Mouse (Mus musculus) erythroid progenitor cell, adult 5-6 weeks (primary cell): ENCODE measurements around the gene Olfr1338. TPM values are rescaled to one million over a fixed set of nuclear protein-coding genes. Genes with fewer than 3 reads are reported as not detected.
"Not testable (repeated sequence)": the region's sequence is repeated elsewhere in the genome, so short reads cannot be mapped to it uniquely, and the experiment has no call there.

Experiments used
- ATAC-seq: replicated peaks from 2 replicates; pipeline ENCODE4 v1.8.0; 2016; ENCODE audit warnings: moderate number of reproducible peaks, mild to moderate bottlenecking, moderate TSS enrichment, inconsistent platforms; ENCODE audit not compliant: poor library complexity, low FRiP score, severe bottlenecking
- total RNA-seq, 2 experiments: library from RNA; stranded (forward) in 1 of 2; stranded (reverse) in 1 of 2; fragments of 150-400 nt in 1 of 2; fragments of 186-747, 209-891 nt in 1 of 2; gene quantifications; 2 replicates each; pipeline versions ENCODE4 v1.2.3 to v1.2.4; 2015 to 2017; ENCODE audit warnings: low replicate concordance in 2 of 2

The Olfr1338 gene
- total RNA-seq (2015; ENCODE audit: low replicate concordance) (not detected in 2 replicates), total RNA-seq (2017; ENCODE audit: low replicate concordance) (not detected in 2 replicates)

- ATAC-seq, result no peak
Measured at GRCm38 (mm10) chr4:118758637-118759036, at the start of gene Olfr1338. Gene Olfr1338 (minus strand): TSS chr4:118758737.

DNA sequence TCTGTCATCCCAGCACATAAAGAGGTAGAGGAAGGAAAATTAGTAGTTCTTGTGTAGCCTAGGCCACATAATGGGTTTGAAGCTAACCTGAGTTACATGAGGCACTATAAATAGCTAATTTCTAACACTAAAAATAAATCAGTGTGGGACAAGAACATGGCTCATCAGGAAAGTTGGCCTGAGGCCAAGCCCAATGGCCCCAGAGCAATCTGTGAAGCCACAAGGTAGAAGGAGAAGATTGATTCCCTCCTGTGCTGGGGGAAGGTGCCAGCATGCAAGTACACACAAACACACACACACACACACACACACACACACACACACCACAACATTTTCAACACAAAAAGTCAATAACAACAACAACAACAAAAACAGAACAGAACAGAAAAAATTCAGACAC, 34.3 kb upstream of the Olfr1338 start:
- not testable (repeated sequence) for ATAC-seq

- no peak for ATAC-seq
Measured at GRCm38 (mm10) chr4:118782486-118782885, 23.9 kb upstream of the Olfr1338 start, which contains the start of gene Olfr1337. Gene Olfr1337 (minus strand): TSS chr4:118782586.

GRCm38 (mm10) chr4:118741881-118742280, 16.7 kb downstream of the Olfr1338 start:
- no peak for ATAC-seq

GRCm38 (mm10) chr4:118740988-118741698, 17.4 kb downstream of the Olfr1338 start:
- no peak for ATAC-seq

DNA sequence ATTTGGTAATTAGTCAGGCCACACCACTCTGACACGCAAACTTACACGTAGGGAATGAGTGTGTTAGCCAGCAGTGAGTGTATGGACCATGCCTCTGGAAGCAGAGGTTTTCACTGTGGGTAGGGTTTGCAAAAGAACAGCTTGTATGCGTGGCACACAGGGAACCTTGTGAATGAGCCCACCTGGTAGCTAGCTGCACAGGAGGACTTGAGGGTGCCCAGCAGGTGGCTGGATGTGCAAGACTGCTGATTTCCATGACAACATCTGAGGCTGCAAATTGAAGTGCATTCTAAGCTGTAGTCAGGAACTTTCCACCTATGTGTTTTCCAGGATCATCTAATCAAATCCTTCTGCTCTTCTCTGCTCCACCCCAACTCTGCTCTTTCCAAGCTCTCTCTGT, 19.0 kb downstream of the Olfr1338 start:
- no peak for ATAC-seq

GRCm38 (mm10) chr4:118731875-118732274, 26.7 kb downstream of the Olfr1338 start, which contains the start of gene Olfr1339:
Gene Olfr1339 (plus strand): TSS chr4:118732175.
- no peak for ATAC-seq

GRCm38 (mm10) chr4:118721742-118722483, 36.6 kb downstream of the Olfr1338 start:
- no peak for ATAC-seq

GRCm38 (mm10) chr4:118719838-118720237, 38.7 kb downstream of the Olfr1338 start, which contains the start of gene Olfr1340:
Gene Olfr1340 (plus strand): TSS chr4:118720138.
- ATAC-seq, result no peak

DNA sequence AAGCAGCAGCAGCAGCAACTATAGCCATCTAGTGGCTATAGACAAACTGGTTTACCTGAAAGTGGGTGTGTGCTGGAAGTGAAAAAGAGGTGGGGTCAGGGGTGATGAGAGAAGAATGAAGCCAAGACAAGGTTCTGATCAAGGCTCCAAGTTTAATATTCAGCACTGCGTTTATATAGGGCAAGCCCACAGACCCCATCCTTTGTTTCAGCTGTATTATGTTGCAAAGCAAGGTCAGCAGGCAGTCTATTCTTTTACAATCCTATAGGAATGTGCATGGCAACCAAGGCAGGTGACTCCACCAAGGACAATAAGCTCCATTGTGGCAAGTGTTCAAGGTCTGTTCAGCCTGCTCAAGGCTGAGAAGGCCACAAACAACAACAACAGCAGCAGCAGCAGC, 46.9 kb downstream of the Olfr1338 start:
- no peak for ATAC-seq

DNA sequence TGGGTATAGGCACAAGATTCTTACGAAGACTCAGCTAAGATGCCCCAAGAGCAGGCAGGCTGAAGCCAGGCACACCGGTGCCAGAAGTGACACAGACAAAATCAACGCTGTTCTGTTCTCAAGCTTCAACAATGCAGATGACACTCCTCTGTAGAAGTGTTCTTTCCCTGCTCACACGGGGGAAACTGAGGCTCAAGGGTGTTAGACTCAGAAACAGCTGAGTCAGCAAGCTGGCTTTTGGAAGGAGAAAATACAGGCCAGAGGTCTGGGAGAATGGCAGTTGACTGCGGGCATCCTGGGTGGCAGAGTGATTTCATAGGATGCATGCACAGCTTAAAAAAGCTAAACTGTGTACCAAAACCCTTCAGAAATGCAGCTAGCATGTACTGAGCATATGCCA, 50.5 kb downstream of the Olfr1338 start:
- ATAC-seq, result no peak

- no peak for ATAC-seq
Measured at GRCm38 (mm10) chr4:118703223-118703622, 55.3 kb downstream of the Olfr1338 start, which contains the start of gene Olfr1341. Gene Olfr1341 (plus strand): TSS chr4:118703523.

Other genes starting within 250 kb of the Olfr1338 start
- gene 2610528J11Rik, start 231.7 kb downstream of the Olfr1338 start, total RNA-seq (2015; ENCODE audit: low replicate concordance), result not detected in 2 replicates
- gene 2610528J11Rik, start 231.7 kb downstream of the Olfr1338 start, total RNA-seq (2017; ENCODE audit: low replicate concordance), result not detected in 2 replicates
- gene Tmem125, start 214.7 kb downstream of the Olfr1338 start, total RNA-seq (2015; ENCODE audit: low replicate concordance), result not detected in 2 replicates
- not detected in 2 replicates for gene Tmem125, start 214.7 kb downstream of the Olfr1338 start, total RNA-seq (2017; ENCODE audit: low replicate concordance)
- gene Cfap57, start 138.0 kb downstream of the Olfr1338 start, total RNA-seq (2015; ENCODE audit: low replicate concordance), result not detected in 2 replicates
- gene Cfap57, start 138.0 kb downstream of the Olfr1338 start, total RNA-seq (2017; ENCODE audit: low replicate concordance), result 0.08 and 0.64 TPM in 2 replicates
- gene Ebna1bp2, start 137.9 kb downstream of the Olfr1338 start, total RNA-seq (2015; ENCODE audit: low replicate concordance), result 12.6 and 19.8 TPM in 2 replicates
- 13.7 and 29.0 TPM in 2 replicates for gene Ebna1bp2, start 137.9 kb downstream of the Olfr1338 start, total RNA-seq (2017; ENCODE audit: low replicate concordance)
- not detected in 2 replicates for gene Olfr62, start 99.8 kb downstream of the Olfr1338 start, total RNA-seq (2015; ENCODE audit: low replicate concordance)
- gene Olfr62, start 99.8 kb downstream of the Olfr1338 start, total RNA-seq (2017; ENCODE audit: low replicate concordance), result not detected in 2 replicates
- gene Olfr1342, start 66.0 kb downstream of the Olfr1338 start, total RNA-seq (2015; ENCODE audit: low replicate concordance), result not detected in 2 replicates
- gene Olfr1342, start 66.0 kb downstream of the Olfr1338 start, total RNA-seq (2017; ENCODE audit: low replicate concordance), result not detected in 2 replicates
- not detected in 2 replicates for gene Olfr1341, start 55.2 kb downstream of the Olfr1338 start, total RNA-seq (2015; ENCODE audit: low replicate concordance)
- gene Olfr1341, start 55.2 kb downstream of the Olfr1338 start, total RNA-seq (2017; ENCODE audit: low replicate concordance), result not detected in 2 replicates
- gene Olfr1340, start 38.6 kb downstream of the Olfr1338 start, total RNA-seq (2015; ENCODE audit: low replicate concordance), result not detected in 2 replicates
- not detected in 2 replicates for gene Olfr1340, start 38.6 kb downstream of the Olfr1338 start, total RNA-seq (2017; ENCODE audit: low replicate concordance)
- gene Olfr1339, start 26.6 kb downstream of the Olfr1338 start, total RNA-seq (2015; ENCODE audit: low replicate concordance), result not detected in 2 replicates
- gene Olfr1339, start 26.6 kb downstream of the Olfr1338 start, total RNA-seq (2017; ENCODE audit: low replicate concordance), result not detected in 2 replicates
- not detected in 2 replicates for gene Olfr1337, start 23.8 kb upstream of the Olfr1338 start, total RNA-seq (2015; ENCODE audit: low replicate concordance)
- gene Olfr1337, start 23.8 kb upstream of the Olfr1338 start, total RNA-seq (2017; ENCODE audit: low replicate concordance), result not detected in 2 replicates
- gene Olfr1335, start 51.2 kb upstream of the Olfr1338 start, total RNA-seq (2015; ENCODE audit: low replicate concordance), result not detected in 2 replicates
- not detected in 2 replicates for gene Olfr1335, start 51.2 kb upstream of the Olfr1338 start, total RNA-seq (2017; ENCODE audit: low replicate concordance)
- gene Olfr1333, start 77.5 kb upstream of the Olfr1338 start, total RNA-seq (2015; ENCODE audit: low replicate concordance), result not detected in 2 replicates
- not detected in 2 replicates for gene Olfr1333, start 77.5 kb upstream of the Olfr1338 start, total RNA-seq (2017; ENCODE audit: low replicate concordance)
- not detected in 2 replicates for gene Olfr1331, start 105.9 kb upstream of the Olfr1338 start, total RNA-seq (2015; ENCODE audit: low replicate concordance)
- gene Olfr1331, start 105.9 kb upstream of the Olfr1338 start, total RNA-seq (2017; ENCODE audit: low replicate concordance), result not detected in 2 replicates
- gene Olfr1330, start 129.9 kb upstream of the Olfr1338 start, total RNA-seq (2015; ENCODE audit: low replicate concordance), result not detected in 2 replicates
- gene Olfr1330, start 129.9 kb upstream of the Olfr1338 start, total RNA-seq (2017; ENCODE audit: low replicate concordance), result not detected in 2 replicates
- gene Olfr1329, start 158.7 kb upstream of the Olfr1338 start, total RNA-seq (2015; ENCODE audit: low replicate concordance), result not detected in 2 replicates
- gene Olfr1329, start 158.7 kb upstream of the Olfr1338 start, total RNA-seq (2017; ENCODE audit: low replicate concordance), result not detected in 2 replicates
- gene Olfr1328, start 179.9 kb upstream of the Olfr1338 start, total RNA-seq (2015; ENCODE audit: low replicate concordance), result not detected in 2 replicates
- not detected in 2 replicates for gene Olfr1328, start 179.9 kb upstream of the Olfr1338 start, total RNA-seq (2017; ENCODE audit: low replicate concordance)
- gene Lao1, start 202.8 kb upstream of the Olfr1338 start, total RNA-seq (2015; ENCODE audit: low replicate concordance), result not detected in 2 replicates
- not detected in 2 replicates for gene Lao1, start 202.8 kb upstream of the Olfr1338 start, total RNA-seq (2017; ENCODE audit: low replicate concordance)